Mouse (Mus musculus) brain, embryonic 18.5 days (tissue): ENCODE data around the gene Arhgap28.
"Not testable (repeated sequence)": the region's sequence is repeated elsewhere in the genome, so short reads cannot be mapped to it uniquely, and the experiment has no call there.

Experiments
- DNase-seq: peaks from one replicate; pipeline ENCODE4 v3.0.0-alpha.2; 2012; ENCODE audit warnings: low read depth, low spot score

Arhgap28 gene

DNA sequence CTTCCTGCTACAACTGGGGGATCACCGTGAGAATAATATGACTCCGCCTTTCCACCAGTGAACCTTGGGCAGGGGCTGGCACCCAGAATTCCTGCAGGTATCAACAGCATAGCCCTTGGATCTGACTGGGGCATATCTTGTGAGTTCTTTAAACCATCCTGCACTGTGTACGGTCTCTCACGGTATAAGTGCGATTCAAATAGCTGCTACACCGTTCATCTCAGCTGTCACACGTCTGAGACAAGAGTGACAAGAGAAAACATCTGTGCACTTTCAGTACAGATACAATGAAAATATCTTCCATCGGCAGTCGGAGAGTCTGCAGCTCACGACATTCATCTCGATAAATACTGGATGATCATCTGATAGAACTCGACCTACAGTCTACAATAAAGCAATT lies 126.3 kb downstream of the Arhgap28 start:
- DNase-seq = no peak

DNA sequence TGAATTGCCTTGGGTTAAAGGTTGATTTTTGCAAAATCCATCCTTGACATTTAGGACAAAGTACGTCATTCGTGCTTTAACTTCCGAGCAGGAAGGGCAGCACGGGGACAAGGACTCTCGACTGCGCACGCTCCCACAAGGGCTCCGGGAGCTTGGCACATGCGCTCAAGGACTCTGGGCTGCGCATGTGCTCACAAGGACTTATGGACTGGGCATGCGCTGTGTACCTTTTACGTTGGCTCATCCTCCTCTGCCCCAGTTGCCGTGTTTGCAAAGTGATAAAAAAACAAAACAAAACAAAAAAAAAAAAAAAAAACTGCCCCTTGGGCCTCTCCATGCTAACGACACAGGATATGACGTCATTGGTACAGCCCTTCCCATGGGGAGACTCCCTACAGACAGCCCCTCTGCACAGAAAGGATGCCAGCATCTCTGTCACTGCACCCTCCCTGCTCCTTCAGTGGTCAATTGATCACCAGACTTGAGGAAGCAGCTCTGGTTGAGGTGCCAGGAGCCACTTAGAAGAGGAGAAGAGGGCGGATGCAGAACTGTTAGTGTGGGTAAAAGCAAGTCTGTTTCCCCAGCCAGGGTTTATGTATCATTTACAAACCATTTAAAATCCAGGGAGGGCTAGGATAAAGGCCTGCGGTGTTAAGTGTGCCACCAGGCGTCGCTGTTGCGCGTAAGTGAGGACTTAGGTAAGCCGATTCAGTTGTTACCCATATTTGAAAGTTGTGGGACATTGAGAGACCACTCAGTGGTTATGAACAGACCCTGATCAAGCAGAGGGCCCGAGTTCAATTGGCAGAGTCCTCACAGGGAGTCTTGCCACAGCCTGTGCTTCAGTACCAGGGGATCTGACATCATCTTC lies 134.0 kb downstream of the Arhgap28 start:
- peak; percentile 46 for DNase-seq

DNA sequence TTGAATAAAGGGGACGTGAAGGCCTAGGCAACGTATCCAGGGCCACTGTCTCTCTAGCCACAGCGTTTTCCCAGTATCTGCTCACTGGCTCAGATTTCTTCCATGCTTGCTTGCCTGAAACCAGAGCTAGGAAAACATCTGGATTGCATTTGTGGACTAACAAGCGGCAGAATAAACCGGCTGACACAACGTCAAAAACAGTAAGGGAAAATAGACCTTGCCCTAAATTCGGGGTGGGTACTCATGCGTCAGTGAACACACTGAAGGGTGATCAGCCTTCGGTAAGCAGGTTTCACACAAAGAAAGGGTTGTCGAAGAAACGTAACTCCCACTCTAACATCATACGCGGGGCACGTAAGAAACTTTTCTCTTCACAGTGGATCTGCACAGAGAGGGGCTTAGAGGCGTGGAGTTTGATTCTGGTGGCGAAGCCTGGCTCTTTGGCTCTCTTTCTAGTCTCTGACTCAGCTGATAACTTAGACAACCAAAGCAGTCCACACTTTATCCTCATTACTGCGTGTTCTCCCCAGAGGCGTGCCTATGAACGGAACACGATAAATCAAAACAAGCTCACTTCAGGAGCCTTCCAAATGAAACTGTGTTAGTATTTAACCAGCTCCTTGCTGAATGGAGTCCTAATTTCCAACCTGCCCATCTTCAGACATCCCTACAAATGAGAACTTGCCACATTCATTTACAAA lies 137.2 kb downstream of the Arhgap28 start:
- no peak for DNase-seq

DNA sequence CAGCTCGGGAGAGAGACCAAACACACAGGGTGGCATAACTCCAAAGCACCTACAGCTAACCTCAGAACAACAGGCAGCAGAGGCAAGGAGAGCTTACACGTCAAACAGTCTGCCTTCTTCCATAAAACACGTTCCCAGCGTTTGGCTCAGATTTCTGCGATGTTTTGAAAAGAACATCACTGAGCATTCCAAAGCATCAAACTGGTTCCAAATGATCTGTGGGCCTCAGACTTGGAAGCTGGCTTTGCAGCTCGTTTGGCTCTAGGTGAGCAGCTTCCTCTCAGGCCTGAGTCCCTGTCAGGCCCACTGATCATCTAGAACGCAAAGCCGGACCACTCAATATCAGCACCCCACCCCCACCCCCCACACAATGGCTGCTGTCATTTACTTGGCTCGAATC lies 137.9 kb downstream of the Arhgap28 start:
- DNase-seq = no peak

DNA sequence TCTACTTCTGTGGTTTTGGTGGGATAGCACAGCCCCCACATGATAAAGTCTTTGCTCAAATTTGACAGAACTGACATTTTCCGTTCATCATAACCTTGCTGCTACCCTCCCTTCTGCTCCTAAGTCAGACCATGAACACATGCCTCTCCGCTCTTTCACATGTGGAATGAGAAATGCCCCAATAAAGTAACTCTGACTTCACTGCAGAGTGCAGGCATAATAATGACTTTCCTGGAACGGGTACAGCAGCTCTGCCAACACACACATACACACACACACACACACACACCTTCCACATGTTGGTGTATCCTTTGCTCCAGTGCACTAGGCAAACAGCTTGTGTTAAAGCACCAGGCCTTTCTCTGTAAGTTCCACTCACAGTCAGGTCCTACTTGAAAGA lies 139.0 kb downstream of the Arhgap28 start:
- DNase-seq = no peak

DNA sequence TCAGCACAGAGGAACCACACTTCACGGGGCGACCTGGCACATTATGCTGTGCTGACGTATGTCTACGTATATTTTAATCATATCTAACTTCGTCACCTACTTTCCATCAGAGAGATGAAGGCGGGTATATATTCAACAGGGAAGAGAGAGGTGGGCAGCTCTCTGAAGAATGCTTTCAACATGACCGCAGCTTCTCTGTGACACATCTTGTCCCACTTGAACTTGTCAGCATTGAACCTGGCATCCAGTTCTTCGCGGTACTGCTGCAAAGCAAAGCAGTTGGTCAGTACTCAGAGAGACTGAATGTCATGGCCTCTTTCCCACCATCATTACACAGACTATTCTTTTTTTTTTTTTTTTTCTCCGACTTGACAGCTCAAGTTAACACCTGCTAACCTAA lies 139.6 kb downstream of the Arhgap28 start:
- no peak for DNase-seq

DNA sequence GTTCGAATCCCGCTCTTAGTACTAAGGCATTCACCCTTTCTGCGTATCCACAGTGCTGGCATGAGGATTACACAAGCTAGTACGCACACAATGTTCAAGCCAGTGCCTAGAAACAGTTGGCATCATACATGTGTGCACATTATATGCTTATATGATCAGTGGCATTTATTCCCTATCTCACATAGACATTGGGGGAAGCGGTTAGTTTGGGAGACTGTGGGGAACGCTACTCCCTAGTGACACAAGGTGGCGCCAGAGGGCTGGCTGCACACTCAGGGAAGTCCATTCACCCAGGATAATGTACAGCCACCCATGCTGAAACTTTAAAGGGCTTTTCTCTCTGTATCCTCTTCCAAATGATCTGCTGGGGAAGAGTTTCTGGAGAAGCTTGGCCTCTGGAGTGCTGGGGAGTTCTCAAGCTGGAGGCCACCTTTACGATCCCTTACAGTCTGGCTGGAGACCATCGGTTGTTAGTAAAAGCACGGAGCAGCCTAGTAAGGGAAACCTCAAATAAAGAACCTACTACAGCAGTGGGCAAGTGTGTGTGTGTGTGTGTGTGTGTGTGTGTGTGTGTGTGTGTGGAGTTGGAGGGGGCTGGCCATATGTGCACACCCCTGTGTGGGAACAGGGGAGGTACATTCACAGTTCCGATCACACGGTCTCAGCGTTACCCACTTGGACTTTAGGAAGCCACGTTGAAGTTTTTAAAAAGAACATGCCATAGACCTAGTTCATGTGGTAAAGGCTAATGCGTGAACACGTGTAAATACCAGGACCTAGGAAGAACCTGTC lies 142.0 kb downstream of the Arhgap28 start:
- DNase-seq = peak; percentile 42

DNA sequence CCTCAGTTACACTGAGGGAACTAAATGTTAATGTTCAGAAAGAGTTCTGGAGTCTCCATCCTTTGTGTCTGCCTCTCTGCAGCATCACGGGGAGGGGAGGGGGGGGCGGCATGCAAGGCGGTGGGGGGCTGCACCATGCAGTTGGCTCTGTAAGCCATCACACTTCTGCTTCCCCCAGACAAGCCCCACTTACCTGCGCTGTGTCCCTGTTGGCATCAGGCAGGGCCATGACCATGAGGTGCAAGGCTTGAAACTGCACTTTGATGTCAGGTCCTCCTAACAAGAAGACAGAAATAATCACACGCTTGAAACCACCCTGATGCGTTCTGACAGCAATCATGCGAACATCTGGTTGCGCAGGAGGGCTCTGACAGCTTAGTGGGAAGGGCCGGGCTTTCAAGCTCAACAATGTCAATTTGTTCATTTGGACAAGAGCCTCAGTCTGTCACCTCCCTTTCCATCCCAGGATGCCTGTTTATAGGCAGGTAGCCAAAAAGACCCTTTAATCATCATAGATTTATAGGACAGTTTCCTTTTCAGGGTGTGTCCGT lies 142.8 kb downstream of the Arhgap28 start:
- no peak for DNase-seq

DNA sequence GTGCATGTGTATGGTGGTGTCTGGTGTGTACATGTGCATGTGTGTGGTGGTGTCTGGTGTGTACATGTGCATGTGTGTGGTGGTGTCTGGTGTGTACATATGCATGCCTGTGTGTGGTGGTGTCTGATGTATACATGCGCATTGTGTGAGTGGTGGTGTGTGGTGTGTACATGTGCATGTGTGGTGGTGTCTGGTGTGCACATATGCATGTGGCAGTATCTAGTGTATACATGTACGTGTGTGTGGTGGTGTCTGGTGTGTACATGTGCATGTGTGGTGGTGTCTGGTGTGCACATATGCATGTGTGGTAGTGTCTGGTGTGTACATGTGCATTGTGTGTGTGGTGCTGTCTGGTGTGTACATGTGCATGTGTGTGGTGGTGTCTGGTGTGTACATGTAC lies 162.4 kb downstream of the Arhgap28 start:
- DNase-seq = not testable (repeated sequence)

DNA sequence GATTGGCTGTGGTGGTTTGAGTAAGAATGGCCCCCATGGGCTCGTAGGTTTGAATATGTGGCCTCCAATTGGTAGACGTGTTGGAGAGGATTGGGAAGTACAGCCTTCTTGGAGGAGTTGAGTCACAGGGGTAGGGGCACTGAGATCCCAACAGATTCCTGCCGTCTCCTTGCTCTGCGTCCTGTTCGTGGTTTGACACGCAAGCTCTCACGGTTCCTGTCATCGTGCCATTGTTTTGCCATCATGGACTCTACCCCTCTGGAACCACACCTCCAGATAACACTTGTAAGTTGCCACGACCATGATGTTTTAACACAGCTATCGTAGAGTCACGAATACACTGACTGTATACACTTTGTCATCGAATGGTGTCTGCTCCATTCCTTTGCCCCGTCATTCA lies 165.0 kb downstream of the Arhgap28 start:
- no peak for DNase-seq

DNA sequence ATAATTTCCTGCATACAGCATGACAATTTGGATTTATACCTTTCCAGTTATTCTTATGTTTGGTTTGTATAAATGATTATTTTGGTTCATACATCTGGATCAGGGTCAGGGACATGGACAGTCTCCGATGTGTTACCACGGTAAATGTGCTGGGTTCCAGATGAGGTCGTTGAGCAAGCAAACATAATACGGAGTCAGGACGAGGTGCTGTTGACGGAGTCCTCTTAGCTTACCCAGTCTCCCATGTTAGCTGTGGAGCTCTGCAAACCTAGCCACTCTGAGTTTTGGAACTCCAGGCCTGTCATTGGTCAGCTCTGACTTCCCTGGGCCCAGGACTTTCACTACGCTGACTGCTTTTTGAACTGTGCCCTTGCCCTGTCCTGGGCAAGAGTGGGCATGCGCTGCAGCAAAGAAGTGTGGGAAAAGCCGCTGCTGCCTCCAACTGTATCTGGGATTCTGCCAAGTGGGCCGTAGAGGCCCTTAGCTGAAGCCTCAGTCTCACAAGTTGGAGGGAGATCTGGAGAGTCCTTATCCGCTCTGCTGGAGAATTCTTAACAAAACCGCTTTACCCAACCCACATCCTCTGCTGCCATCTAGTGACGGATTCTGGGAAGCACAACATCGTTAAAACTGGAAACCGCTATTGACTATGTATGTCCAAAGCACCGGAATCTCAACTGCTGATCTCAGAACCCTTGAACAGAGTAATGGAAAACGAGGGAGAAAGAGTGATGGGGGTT lies 166.4 kb downstream of the Arhgap28 start:
- DNase-seq = peak; percentile 67

DNA sequence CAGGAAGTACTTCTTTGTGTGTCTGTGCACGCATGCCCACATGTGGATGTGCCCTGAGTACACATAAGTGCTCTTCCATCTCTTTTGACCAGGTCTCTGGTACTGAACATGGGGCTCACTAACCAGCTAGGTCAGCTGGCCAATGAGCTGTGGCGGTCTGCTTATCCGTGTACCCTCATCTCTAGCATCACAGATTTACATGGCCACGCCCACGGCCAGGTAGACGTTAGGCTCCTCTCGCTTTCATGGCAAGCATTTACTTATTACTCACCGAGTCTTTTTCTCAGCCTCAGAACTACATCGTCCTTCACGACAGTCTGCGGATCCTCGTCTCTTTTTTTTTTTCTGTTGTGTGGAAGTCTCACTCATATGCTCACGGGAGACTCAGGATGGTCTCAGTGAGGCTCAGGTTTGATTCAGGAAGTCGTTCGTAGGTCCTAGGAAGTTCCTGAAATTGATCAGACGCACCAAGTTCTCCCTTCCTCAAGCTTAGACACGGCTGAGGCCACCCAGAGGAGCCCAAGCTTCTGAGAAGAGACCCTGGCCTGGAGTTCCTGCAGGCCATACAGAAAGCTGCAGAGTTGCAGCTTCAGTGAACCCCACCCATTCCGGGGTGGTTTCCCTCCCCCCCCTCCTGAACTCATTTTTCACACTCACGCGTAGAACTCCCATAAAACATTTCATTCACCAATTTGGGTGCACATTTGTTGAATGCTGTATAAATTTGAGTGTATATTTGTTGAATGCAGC lies 167.6 kb downstream of the Arhgap28 start:
- DNase-seq = no peak

DNA sequence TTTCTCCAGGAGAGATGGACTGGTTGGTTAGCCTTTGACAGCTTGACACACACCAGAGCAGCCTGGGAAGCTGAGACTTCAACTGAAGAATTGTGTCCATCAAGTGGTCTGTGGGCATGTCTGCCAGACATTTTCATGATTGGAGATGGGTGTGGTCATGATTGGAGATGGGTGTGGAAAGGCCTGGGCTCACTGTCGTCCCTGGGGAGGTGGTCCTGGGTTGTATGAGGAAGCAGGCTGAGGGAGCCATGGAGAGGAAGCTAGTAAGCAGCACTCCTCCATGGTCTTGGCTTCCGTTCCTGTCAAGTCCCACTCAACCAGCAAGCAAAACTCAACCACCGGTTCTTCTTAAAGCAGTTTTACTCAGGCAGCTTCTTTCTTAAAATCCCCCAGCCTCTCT lies 176.5 kb downstream of the Arhgap28 start:
- no peak for DNase-seq

DNA sequence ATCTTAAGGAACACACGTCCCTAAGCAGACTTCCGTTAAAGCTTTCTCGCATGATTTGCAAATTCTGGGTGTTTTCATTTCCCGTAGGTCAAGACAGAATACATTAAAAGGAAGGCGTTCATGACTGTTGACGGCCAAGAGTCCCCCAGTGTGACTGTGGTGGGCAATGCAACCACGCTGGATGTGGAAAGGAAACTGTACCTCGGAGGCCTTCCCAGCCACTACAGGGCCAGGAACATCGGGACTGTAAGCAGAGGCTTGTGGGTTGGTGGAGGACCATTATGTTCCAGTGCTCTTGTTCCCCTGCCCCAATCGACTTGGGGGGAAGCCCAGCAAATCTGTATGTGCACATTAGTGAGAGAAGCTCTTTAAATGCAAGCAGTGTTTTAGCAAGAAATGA lies 187.0 kb downstream of the Arhgap28 start:
- no peak for DNase-seq

DNA sequence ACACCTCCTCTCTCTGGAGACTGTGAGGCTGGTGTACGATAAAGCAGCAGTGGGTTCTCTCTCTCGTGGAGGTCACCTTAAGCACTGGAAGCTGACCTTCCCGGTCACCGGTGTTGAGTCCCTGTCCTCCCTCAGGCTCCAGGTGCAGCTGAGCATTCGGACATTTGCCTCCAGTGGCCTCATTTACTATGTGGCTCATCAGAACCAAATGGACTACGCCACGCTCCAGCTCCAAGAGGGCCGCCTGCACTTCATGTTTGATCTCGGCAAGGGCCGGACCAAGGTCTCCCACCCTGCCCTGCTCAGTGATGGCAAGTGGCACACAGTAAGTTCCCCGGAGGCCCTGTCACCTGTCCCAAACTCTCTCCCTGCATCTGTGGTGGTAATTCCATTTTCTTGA lies 188.2 kb downstream of the Arhgap28 start:
- DNase-seq = no peak

DNA sequence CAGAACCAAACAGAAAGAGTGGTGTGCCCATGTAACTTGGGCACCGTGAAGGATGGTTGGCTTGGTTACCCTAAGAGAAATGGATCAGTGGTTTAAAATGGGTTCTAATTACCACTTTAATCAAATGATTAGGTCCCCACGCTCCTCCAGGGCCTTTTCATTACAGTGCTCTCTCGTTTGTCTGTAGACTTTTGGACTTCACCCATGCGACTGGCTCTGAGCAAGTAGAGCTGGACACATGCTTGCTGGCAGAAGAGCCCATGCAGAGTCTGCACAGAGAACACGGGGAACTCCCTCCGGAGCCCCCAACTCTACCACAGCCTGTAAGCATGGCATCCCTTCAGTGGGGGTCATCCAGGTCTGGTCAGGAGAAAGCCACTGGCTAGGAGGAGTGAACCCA lies 190.3 kb downstream of the Arhgap28 start:
- DNase-seq = no peak

DNA sequence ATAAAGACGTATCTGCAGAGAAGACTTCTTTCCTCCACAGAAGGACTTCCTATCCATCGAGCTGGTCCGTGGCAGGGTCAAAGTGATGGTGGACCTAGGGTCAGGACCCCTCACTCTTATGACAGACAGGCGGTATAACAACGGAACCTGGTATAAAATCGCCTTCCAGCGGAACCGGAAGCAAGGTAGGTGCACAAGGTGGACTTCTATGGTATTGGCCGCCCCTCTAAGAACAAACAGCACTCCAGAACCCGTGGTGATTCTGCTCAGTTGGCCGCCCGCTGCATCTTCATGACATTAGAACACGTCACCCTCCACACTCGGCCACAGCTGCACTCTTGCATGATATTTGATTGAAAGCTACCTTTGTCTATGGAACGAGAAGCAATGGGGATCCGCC lies 194.7 kb downstream of the Arhgap28 start:
- no peak for DNase-seq
